Mouse (Mus musculus) neutrophil, adult 5-6 weeks (primary cell): ENCODE data around the gene Fam173b. TPM values are rescaled to one million over a fixed set of nuclear protein-coding genes. Genes with fewer than 3 reads are reported as not detected.
"Not testable (repeated sequence)": the region's sequence is repeated elsewhere in the genome, so short reads cannot be mapped to it uniquely, and the experiment has no call there.

Experiments
- ATAC-seq: fragments of 151-379, 151-347 bp; 2 replicates; pipeline ENCODE4 v1.8.0; 2017; ENCODE audit warnings: mild to moderate bottlenecking, moderate TSS enrichment; ENCODE audit not compliant: insufficient number of reproducible peaks, poor library complexity, low FRiP score, severe bottlenecking; ENCODE audit errors: extremely low read depth
- total RNA-seq: library from RNA; stranded (forward); fragments of 200-1000 nt; gene quantifications from 2 replicates; pipeline ENCODE4 v1.2.3, GENCODE M21; 2017

The Fam173b gene
- 11.2 TPM in 2 replicates for total RNA-seq

GRCm38 (mm10) chr15:31601646-31602374, at the start of gene Fam173b, which contains the start of gene Cct5:
Fam173b (plus strand) TSS chr15:31601852.
Cct5 (minus strand) TSS chr15:31601804.
- ATAC-seq: peak; percentile 86

- no peak for ATAC-seq
Measured at GRCm38 (mm10) chr15:31554855-31555254, 46.8 kb upstream of the Fam173b start.

- ATAC-seq: no peak
Measured at GRCm38 (mm10) chr15:31561390-31561789, 40.3 kb upstream of the Fam173b start.

GRCm38 (mm10) chr15:31561976-31562375, 39.7 kb upstream of the Fam173b start:
- ATAC-seq: no peak

- no peak for ATAC-seq
Measured at GRCm38 (mm10) chr15:31562847-31563246, 38.8 kb upstream of the Fam173b start.

GRCm38 (mm10) chr15:31563577-31564546, 37.8 kb upstream of the Fam173b start:
- no peak for ATAC-seq

- no peak for ATAC-seq
Measured at GRCm38 (mm10) chr15:31565184-31565583, 36.5 kb upstream of the Fam173b start, which contains the start of gene Cmbl. Cmbl (plus strand) TSS chr15:31565389.

GRCm38 (mm10) chr15:31565786-31566185, 35.9 kb upstream of the Fam173b start:
- no peak for ATAC-seq

- ATAC-seq: no peak
Measured at GRCm38 (mm10) chr15:31567431-31567830, 34.2 kb upstream of the Fam173b start.

- no peak for ATAC-seq
Measured at GRCm38 (mm10) chr15:31568581-31568996, 33.1 kb upstream of the Fam173b start.

- no peak for ATAC-seq
Measured at GRCm38 (mm10) chr15:31569325-31570022, 32.2 kb upstream of the Fam173b start.

GRCm38 (mm10) chr15:31570959-31571358, 30.7 kb upstream of the Fam173b start:
- ATAC-seq: no peak

- peak; percentile 78 for ATAC-seq
Measured at GRCm38 (mm10) chr15:31571906-31572722, 29.5 kb upstream of the Fam173b start.

GRCm38 (mm10) chr15:31573287-31573686, 28.4 kb upstream of the Fam173b start:
- ATAC-seq: no peak

GRCm38 (mm10) chr15:31573692-31574091, 28.0 kb upstream of the Fam173b start:
- no peak for ATAC-seq

- no peak for ATAC-seq
Measured at GRCm38 (mm10) chr15:31576076-31576475, 25.6 kb upstream of the Fam173b start.

GRCm38 (mm10) chr15:31581086-31581485, 20.6 kb upstream of the Fam173b start:
- ATAC-seq: not testable (repeated sequence)
